Mouse (Mus musculus): ENCODE data around the gene Slc35f6. TPM values are rescaled to one million over a fixed set of nuclear protein-coding genes. Genes with fewer than 3 reads are reported as not detected.

The Slc35f6 gene
- polyA plus RNA-seq, 1 experiment from 2014 or later: 34.0 TPM

DNA sequence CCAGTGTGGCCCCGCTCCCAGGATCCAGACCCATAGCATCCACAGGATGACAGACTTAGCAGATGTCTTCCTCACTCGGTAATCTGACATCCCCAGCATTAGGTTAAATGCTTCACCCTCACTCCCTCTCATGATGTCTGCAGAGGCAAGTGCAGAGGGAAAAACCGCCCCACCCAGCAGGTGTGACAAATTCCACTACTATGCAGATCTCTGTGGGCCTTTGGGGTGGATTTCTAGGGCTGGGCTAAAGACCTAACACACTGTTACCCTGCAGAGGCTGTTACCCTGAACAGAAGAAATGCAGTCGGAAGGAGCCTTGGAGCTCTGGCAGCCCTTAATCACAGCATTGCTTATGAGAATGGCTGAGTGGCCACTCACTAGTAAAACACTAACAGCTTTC lies 11.3 kb downstream of the Slc35f6 start:
- H3K9me3 ChIP-seq (replicated peaks; ENCODE audit: control insufficient read depth, low read length): no peaks in the 10 kb centered on the region
- H3K27me3 ChIP-seq (ENCODE audit: control insufficient read depth, insufficient read depth, low read length): no peaks in the 10 kb centered on the region
- 74% methylated on average over 4 of the region's 4 CpGs for WGBS
- no peak overlapping the region for H3K27ac ChIP-seq (ENCODE audit: low read length)
- H3K9ac ChIP-seq (ENCODE audit: low read length): no peak overlapping the region
- H3K36me3 ChIP-seq (ENCODE audit: control insufficient read depth, insufficient read depth, low read length): no peaks in the 10 kb centered on the region
- no peaks in the 10 kb centered on the region for H3K4me1 ChIP-seq (ENCODE audit: control insufficient read depth, insufficient read depth, low read length)
- H3K4me3 ChIP-seq (replicated peaks; ENCODE audit: low read length): no peak overlapping the region
- no peak for ATAC-seq (ENCODE audit: insufficient read depth, low FRiP score)
- H3K4me2 ChIP-seq (ENCODE audit: low read depth, low read length): no peak overlapping the region

GRCm38 (mm10) chr5:30660278-30660677 lies 12.5 kb downstream of the Slc35f6 start:
- Histone ChIP-seq H3K4me3 (replicated peaks; ENCODE audit: low read length) (no peak overlapping the region), H3K36me3 (ENCODE audit: control insufficient read depth, insufficient read depth, low read length) (no peaks in the 10 kb centered on the region), H3K27ac (ENCODE audit: low read length) (no peak overlapping the region), H3K9me3 (replicated peaks; ENCODE audit: control insufficient read depth, low read length) (no peaks in the 10 kb centered on the region), H3K4me1 (ENCODE audit: control insufficient read depth, insufficient read depth, low read length) (no peaks in the 10 kb centered on the region), H3K9ac (ENCODE audit: low read length) (no peak overlapping the region), H3K27me3 (ENCODE audit: control insufficient read depth, insufficient read depth, low read length) (no peaks in the 10 kb centered on the region), H3K4me2 (ENCODE audit: low read depth, low read length) (no peak overlapping the region)
- WGBS: 89% methylated on average over 1 of the region's 1 CpGs
- ATAC-seq (ENCODE audit: insufficient read depth, low FRiP score): no peak

- no peak overlapping the region for H3K27ac ChIP-seq (ENCODE audit: low read length)
- H3K4me3 ChIP-seq (replicated peaks; ENCODE audit: low read length): no peak overlapping the region
- no peaks in the 10 kb centered on the region for H3K4me1 ChIP-seq (ENCODE audit: control insufficient read depth, insufficient read depth, low read length)
- no peaks in the 10 kb centered on the region for H3K27me3 ChIP-seq (ENCODE audit: control insufficient read depth, insufficient read depth, low read length)
- ATAC-seq (ENCODE audit: insufficient read depth, low FRiP score): no peak
- WGBS: 91% methylated on average over 5 of the region's 5 CpGs
- H3K9ac ChIP-seq (ENCODE audit: low read length): no peak overlapping the region
- H3K36me3 ChIP-seq (ENCODE audit: control insufficient read depth, insufficient read depth, low read length): no peaks in the 10 kb centered on the region
- H3K4me2 ChIP-seq (ENCODE audit: low read depth, low read length): no peak overlapping the region
- H3K9me3 ChIP-seq (replicated peaks; ENCODE audit: control insufficient read depth, low read length): no peaks in the 10 kb centered on the region
Observed at GRCm38 (mm10) chr5:30660813-30661212, 13.1 kb downstream of the Slc35f6 start.

DNA sequence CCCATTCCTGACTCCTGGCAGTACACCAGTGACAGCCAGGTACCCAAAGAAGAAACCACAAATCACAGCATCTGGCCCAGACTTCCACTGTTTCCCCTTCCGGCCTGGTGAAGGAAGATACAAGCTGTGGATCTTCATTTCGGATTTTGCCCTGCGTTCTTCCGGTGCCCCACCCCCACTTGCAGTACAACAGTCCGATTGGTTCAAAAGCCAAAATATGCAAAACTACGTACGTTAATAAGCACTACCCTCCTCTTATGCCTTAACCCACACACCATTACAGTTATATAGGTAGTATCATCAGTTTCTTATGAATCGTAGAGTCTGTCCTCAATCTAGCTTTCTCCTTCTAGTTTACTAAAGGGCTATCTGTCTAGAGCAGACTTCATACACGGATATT lies 17.6 kb downstream of the Slc35f6 start:
- no peak overlapping the region for H3K4me3 ChIP-seq (replicated peaks; ENCODE audit: low read length)
- H3K9me3 ChIP-seq (replicated peaks; ENCODE audit: control insufficient read depth, low read length): no peaks in the 10 kb centered on the region
- H3K36me3 ChIP-seq (ENCODE audit: control insufficient read depth, insufficient read depth, low read length): no peaks in the 10 kb centered on the region
- no peak overlapping the region for H3K9ac ChIP-seq (ENCODE audit: low read length)
- H3K27me3 ChIP-seq (ENCODE audit: control insufficient read depth, insufficient read depth, low read length): no peaks in the 10 kb centered on the region
- ATAC-seq (ENCODE audit: insufficient read depth, low FRiP score): no peak
- 89% methylated on average over 9 of the region's 9 CpGs for WGBS
- H3K4me1 ChIP-seq (ENCODE audit: control insufficient read depth, insufficient read depth, low read length): peaks cover 18% of the 10 kb centered on the region
- no peak overlapping the region for H3K27ac ChIP-seq (ENCODE audit: low read length)
- no peak overlapping the region for H3K4me2 ChIP-seq (ENCODE audit: low read depth, low read length)

DNA sequence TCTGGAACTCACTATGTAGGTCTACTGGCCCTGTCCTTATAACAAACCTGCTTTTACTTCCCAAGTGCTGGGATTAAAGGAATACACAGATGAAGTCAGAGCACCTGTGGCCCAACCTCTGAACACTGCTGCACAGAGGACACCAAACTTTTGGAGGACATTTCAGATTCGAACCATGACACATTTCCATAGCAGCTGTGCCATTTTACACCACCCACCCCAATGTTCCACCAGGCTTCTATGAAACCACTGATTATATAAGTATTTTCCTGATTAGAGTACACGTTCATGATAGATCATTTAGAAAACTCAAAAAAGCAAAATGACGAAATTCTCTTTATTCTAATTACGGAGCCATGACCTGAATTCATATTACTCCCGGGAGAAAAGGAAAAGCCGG lies 18.2 kb downstream of the Slc35f6 start:
- WGBS: 55% methylated on average over 6 of the region's 6 CpGs
- peaks cover 18% of the 10 kb centered on the region for H3K4me1 ChIP-seq (ENCODE audit: control insufficient read depth, insufficient read depth, low read length)
- peak overlapping the region; percentile 90 for H3K9ac ChIP-seq (ENCODE audit: low read length)
- H3K9me3 ChIP-seq (replicated peaks; ENCODE audit: control insufficient read depth, low read length): no peaks in the 10 kb centered on the region
- H3K4me2 ChIP-seq (ENCODE audit: low read depth, low read length): peak overlapping the region; percentile 83
- peak overlapping the region; percentile 72 for H3K27ac ChIP-seq (ENCODE audit: low read length)
- H3K4me3 ChIP-seq (replicated peaks; ENCODE audit: low read length): peak overlapping the region; percentile 99
- ATAC-seq (ENCODE audit: insufficient read depth, low FRiP score): no peak
- H3K36me3 ChIP-seq (ENCODE audit: control insufficient read depth, insufficient read depth, low read length): 0 out of 2 replicates have a peak, but pooled peaks cover 3% of the 10 kb centered on the region
- no peaks in the 10 kb centered on the region for H3K27me3 ChIP-seq (ENCODE audit: control insufficient read depth, insufficient read depth, low read length)

GRCm38 (mm10) chr5:30666391-30667195 lies 18.9 kb downstream of the Slc35f6 start, which contains the start of gene Cenpa:
Gene Cenpa (plus strand): TSS chr5:30666777.
- H3K4me2 ChIP-seq (ENCODE audit: low read depth, low read length): peak within 1 kb of the TSS; percentile 83
- under 1% methylated on average over 40 of the region's 40 CpGs for WGBS
- H3K4me1 ChIP-seq (ENCODE audit: control insufficient read depth, insufficient read depth, low read length): peaks cover 18% of the 10 kb centered on the region
- no peaks in the 10 kb centered on the region for H3K27me3 ChIP-seq (ENCODE audit: control insufficient read depth, insufficient read depth, low read length)
- H3K9ac ChIP-seq (ENCODE audit: low read length): peak within 1 kb of the TSS; percentile 90
- peaks cover 6% of the 10 kb centered on the region; the same call in 1 of the 2 replicates for H3K36me3 ChIP-seq (ENCODE audit: control insufficient read depth, insufficient read depth, low read length)
- no peaks in the 10 kb centered on the region for H3K9me3 ChIP-seq (replicated peaks; ENCODE audit: control insufficient read depth, low read length)
- peak; percentile 95 for ATAC-seq (ENCODE audit: insufficient read depth, low FRiP score)
- H3K4me3 ChIP-seq (replicated peaks; ENCODE audit: low read length): peak within 1 kb of the TSS; percentile 99
- H3K27ac ChIP-seq (ENCODE audit: low read length): peak within 1 kb of the TSS; percentile 72

- Histone ChIP-seq H3K27ac (ENCODE audit: low read length) (peak overlapping the region; percentile 72), H3K4me3 (replicated peaks; ENCODE audit: low read length) (peak overlapping the region; percentile 99), H3K36me3 (ENCODE audit: control insufficient read depth, insufficient read depth, low read length) (peaks cover 6% of the 10 kb centered on the region; the same call in 1 of the 2 replicates), H3K4me2 (ENCODE audit: low read depth, low read length) (peak overlapping the region; percentile 83), H3K9ac (ENCODE audit: low read length) (peak overlapping the region; percentile 90), H3K27me3 (ENCODE audit: control insufficient read depth, insufficient read depth, low read length) (no peaks in the 10 kb centered on the region), H3K4me1 (ENCODE audit: control insufficient read depth, insufficient read depth, low read length) (peaks cover 18% of the 10 kb centered on the region), H3K9me3 (replicated peaks; ENCODE audit: control insufficient read depth, low read length) (no peaks in the 10 kb centered on the region)
- WGBS: under 1% methylated on average over 13 of the region's 13 CpGs
- no peak for ATAC-seq (ENCODE audit: insufficient read depth, low FRiP score)
Observed at GRCm38 (mm10) chr5:30667215-30667614, 19.5 kb downstream of the Slc35f6 start.

DNA sequence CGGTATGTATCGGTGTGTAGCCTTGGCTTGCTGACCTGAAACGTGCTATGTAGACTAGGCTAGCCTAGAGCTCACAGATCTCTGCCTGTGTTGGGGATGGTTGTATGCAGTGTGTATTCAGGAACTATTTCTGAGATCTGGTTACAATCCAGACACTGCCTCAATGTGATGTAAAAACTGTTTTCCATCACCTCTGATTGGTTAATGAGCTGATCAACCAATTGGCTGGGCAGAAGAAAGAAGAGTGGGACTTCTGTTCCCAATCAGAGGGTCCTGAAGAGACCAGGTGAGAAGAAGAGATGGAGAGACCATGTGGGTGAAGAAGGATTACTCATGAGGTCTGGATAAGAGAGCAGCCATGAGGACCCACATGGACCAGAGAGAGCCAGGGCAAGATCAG lies 20.0 kb downstream of the Slc35f6 start:
- peak overlapping the region; percentile 83 for H3K4me2 ChIP-seq (ENCODE audit: low read depth, low read length)
- H3K9me3 ChIP-seq (replicated peaks; ENCODE audit: control insufficient read depth, low read length): no peaks in the 10 kb centered on the region
- H3K27ac ChIP-seq (ENCODE audit: low read length): no peak overlapping the region
- WGBS: 2% methylated on average over 3 of the region's 3 CpGs
- no peak for ATAC-seq (ENCODE audit: insufficient read depth, low FRiP score)
- peak overlapping the region; percentile 99 for H3K4me3 ChIP-seq (replicated peaks; ENCODE audit: low read length)
- peak overlapping the region; percentile 90 for H3K9ac ChIP-seq (ENCODE audit: low read length)
- H3K4me1 ChIP-seq (ENCODE audit: control insufficient read depth, insufficient read depth, low read length): peaks cover 18% of the 10 kb centered on the region
- H3K36me3 ChIP-seq (ENCODE audit: control insufficient read depth, insufficient read depth, low read length): peaks cover 6% of the 10 kb centered on the region; the same call in 1 of the 2 replicates
- H3K27me3 ChIP-seq (ENCODE audit: control insufficient read depth, insufficient read depth, low read length): no peaks in the 10 kb centered on the region

- Histone ChIP-seq H3K9ac (ENCODE audit: low read length) (no peak overlapping the region), H3K4me3 (replicated peaks; ENCODE audit: low read length) (0 out of 2 replicates have a peak overlapping the region, but pooled peaks have one; percentile 7), H3K9me3 (replicated peaks; ENCODE audit: control insufficient read depth, low read length) (no peaks in the 10 kb centered on the region), H3K4me1 (ENCODE audit: control insufficient read depth, insufficient read depth, low read length) (peaks cover 18% of the 10 kb centered on the region), H3K27ac (ENCODE audit: low read length) (no peak overlapping the region), H3K27me3 (ENCODE audit: control insufficient read depth, insufficient read depth, low read length) (no peaks in the 10 kb centered on the region), H3K4me2 (ENCODE audit: low read depth, low read length) (peak overlapping the region; percentile 83), H3K36me3 (ENCODE audit: control insufficient read depth, insufficient read depth, low read length) (peaks cover 11% of the 10 kb centered on the region)
- 89% methylated on average over 9 of the region's 9 CpGs for WGBS
- no peak for ATAC-seq (ENCODE audit: insufficient read depth, low FRiP score)
Observed at GRCm38 (mm10) chr5:30668637-30669495, 21.1 kb downstream of the Slc35f6 start.
